Mouse (Mus musculus) WW6 (cell line): ENCODE measurements at regions not wholly inside any gene's neighbourhood (a gene's known extent, or its start where the extent isn't known, plus 50 kb on each side); places are given as distances from the start of the nearest gene placed in this dataset.

Source experiments
- DNase-seq: peaks from one replicate; pipeline ENCODE4 v3.0.0-alpha.2; 2013; ENCODE audit warnings: low read depth, low spot score

DNA sequence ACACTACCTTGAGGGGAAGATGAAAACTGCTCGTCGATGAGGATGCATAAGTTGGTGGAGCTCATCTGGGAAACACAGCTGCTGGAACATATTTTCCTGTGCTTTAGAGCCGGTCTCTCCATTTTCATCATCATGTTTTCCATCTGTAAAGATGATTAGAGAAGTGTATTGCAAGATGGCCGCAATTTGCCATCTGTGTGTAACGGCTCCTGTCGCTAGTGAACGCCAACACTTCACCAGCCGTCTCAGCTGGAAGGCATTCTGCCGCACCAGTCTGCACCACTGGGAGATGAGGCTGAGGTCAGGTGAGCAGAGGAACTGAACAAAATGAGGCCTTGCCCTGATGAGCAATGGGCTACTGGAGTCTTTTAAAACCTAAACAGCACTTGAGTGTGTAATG, 57.4 kb downstream of the Gm21962 start:
- no peak for DNase-seq

DNA sequence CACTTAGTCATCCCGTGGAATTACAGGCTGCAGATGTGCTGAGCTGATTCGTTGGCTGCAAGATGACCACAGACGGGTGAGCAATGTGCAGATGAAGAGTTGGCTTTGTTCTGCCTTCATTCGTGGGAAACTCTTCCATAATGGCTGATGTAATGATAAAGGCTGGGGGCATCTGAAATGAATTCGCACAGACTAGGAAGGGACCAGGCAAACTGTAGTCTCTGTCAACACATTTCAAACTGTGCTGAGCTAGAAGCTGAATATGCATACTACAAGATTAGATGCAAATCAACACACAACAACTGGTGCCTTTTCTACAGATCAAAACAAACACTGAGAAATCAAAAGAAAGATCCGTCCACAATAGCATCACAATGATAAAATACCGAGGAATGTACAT, 58.1 kb downstream of the Gm21962 start:
- no peak for DNase-seq

DNA sequence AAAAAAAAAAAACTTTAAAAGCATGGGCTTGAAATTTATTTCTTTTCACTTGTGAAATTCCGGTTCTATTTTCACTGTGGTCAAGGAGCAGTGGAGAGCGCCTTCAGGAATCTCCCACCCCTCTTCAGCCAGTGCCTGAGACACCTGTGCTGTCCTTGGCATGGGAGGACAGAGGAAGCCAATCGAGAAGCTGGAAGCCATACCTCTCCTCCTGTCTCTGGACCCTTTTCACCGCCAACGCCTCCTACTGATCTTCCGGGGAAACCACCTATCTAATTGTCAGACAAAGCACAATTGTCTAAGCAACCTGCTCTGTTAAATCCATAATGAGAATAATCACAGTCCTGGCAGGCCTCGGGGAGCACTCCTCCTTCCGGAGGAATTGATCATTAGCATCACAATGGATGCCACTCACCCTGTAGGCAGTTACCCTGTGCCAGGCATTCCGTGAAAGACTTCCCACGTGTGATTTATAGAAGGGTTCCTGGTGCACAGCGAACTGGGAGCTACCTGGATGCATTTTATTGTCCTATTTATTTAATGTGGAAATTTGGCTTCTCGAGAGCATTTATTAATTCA, 66.0 kb downstream of the Gm21962 start:
- no peak for DNase-seq

DNA sequence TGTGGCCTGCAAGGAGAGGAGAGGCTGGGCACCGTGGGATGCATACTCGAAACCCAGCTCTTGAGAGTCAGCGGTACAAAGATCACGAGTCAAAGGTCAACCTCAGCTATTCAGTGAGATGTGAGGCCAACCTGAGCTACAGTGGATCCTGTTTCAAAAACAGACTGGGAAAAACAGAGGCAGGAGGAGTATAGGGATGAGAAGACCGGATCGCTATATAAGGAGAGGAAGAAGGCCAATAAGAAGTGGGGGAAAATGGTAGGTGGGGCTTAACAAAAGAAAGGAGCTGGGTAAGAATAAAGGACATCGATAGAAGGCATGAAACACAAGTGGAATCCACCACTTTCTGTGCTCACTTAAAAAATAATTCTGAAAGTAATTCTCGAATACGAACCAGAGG, 70.2 kb downstream of the Gm21962 start:
- no peak for DNase-seq

DNA sequence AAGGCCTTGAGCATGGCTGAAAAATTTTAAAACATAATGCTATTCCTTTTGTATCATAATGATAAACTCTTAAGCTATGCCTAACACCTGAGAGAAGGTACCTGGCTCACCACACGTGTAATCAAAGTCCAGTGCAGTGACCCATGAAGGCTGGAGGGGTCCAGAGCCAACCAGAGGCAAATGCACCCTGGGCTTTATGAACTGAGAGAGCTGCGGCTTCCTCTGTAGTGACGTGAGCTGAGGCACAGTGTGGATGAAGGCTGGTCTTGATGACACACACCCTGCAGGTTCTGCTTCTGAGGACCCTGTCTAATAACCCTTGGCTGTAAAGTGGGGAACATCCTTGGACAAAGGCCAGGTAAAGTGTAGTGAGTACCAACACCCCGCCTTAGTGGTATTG, 70.8 kb downstream of the Gm21962 start:
- no peak for DNase-seq

- no peak for DNase-seq
These were observed 80.5 kb downstream of the Gm21962 start for GRCm38 (mm10) chr3:137751732-137752260.

- DNase-seq: peak; percentile 76
These were observed 81.3 kb downstream of the Gm21962 start for GRCm38 (mm10) chr3:137752447-137753256.

- DNase-seq: no peak
These were observed 81.9 kb downstream of the Gm21962 start for GRCm38 (mm10) chr3:137753257-137753654.

GRCm38 (mm10) chr3:137755391-137755790, 84.1 kb downstream of the Gm21962 start:
- DNase-seq: no peak

GRCm38 (mm10) chr3:137762213-137762884, 91.0 kb downstream of the Gm21962 start:
- DNase-seq: no peak

GRCm38 (mm10) chr3:137763406-137763805, 92.1 kb downstream of the Gm21962 start:
- no peak for DNase-seq

- DNase-seq: no peak
These were observed 95.7 kb upstream of the H2afz start for GRCm38 (mm10) chr3:137768627-137769026.

DNA sequence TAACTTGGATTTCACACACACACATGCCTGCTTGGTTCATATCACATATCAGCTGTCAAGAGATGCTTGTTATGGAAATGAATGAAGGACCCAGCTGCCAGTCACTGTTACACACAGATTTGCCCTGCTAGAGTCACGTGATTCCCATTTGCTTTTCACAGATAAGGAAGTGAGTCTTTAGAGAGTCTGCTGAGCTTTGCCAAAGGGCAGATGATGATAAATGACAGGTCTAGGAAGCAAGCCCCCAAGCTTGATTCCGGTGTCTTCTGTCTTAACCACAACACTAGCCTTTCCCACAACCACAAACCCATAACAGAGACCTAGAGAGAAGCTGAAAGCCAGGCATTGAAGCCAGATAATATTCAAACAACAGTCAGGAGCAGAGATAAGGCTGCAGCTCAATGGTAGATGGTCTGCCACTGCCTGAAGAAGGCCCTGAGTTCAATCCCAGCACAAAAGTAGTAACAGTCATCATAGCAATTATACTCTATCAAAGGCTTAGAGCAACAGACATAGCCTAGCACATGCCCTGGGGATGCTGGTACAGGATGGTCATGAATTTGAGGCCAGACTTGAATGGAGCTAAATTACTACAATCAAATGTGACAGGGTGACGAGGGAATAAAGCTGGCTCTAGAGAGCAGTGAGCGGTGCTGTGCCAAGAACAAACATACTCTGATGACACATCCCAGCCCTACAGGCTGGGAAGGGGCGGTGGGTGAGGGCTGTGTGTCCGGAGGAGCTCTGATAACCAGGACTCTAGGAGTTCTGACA, 89.0 kb upstream of the H2afz start:
- no peak for DNase-seq

- peak; percentile 40 for DNase-seq
These were observed 86.2 kb upstream of the H2afz start for GRCm38 (mm10) chr3:137778113-137778512.

DNA sequence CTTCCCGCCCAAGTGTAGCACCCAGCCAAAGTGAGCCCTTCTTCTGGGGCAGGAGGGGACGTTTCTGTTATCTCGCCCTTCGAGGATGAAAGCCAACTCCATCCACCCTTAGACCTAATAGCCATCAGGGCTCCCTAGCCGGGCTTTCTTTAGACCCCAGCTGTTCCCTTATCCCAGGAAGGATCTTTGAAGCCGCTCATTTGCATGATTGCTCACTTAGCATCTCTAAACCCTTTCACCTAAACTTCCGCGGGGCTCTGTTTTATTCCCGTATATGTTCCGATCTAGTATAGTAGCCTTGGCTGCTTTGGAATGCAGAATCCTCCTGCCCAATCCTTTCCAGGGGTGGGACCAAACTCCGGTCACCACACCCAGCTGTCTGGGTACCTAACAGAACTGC, 84.3 kb upstream of the H2afz start:
- DNase-seq: peak; percentile 88

- DNase-seq: no peak
These were observed 81.5 kb upstream of the H2afz start for GRCm38 (mm10) chr3:137782836-137783235.

GRCm38 (mm10) chr3:137783937-137784911, 80.1 kb upstream of the H2afz start:
- DNase-seq: no peak

DNA sequence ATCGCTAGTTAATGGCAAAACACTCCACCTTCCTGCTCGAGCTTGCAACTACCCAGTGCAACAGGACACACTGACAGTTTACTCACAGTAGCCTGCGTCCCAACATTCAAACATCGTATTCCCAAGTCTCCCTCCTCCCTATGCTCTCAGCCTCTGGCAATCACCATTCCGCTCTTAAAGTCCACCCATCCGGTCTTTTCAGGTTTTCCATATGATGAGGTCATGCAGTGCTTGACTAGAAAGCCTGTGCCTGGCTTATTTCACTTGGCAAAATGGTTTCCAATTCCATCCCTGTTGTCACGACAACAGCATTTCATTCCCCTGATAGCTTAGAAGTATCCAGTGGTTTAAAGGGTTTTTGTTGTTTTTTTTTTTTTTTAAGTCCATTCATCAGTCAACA, 79.1 kb upstream of the H2afz start:
- DNase-seq: no peak

GRCm38 (mm10) chr3:137785871-137786270, 78.4 kb upstream of the H2afz start:
- no peak for DNase-seq

- DNase-seq: no peak
These were observed 74.6 kb upstream of the H2afz start for GRCm38 (mm10) chr3:137789671-137790070.

- DNase-seq: no peak
These were observed 73.9 kb upstream of the H2afz start for GRCm38 (mm10) chr3:137790340-137790739.
